Mouse (Mus musculus): ENCODE measurements around the gene Eid3.

The Eid3 gene

DNA sequence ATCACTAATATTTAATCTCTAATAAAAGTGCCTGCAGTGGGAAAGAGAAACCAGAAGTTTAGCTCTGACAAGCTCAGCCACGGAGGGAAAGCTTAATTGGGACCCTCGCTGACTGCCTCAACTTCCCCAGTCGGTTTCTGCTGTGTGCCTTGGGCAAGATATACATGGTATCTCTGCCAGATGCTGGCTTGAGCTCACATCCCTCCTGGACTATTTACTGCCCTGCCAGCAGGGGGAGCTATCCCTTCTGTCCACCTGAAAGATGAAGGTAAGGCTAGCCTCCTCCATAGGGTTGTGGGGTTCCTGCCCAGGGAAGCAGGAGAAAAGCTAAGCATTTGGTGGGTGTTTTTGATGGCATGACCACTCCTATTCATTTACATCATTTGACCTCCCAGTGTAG lies 43.8 kb downstream of the Eid3 start:
- peak; percentile 25 for DNase-seq (ENCODE audit: low read depth, low spot score)

DNA sequence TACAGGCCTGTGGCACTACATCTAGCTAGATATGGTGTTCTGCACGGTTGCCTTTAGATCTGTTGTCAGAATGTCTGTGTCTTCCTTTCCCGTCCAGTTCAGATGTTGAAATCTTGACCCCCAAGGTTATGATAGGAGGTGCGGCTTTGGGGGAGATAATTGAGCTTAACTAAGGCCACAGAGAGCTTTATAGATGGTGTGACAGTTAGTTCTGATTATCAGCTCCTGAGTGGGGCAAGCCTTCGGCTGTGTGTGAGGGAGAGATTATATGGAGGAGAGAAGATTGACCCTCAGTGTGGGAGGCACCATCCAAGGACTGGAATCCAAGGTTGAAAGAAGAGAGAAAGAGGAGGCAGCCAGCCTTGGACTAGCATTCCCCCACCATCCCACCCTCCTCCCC lies 46.8 kb downstream of the Eid3 start:
- DNase-seq (ENCODE audit: low read depth, low spot score) = no peak

DNA sequence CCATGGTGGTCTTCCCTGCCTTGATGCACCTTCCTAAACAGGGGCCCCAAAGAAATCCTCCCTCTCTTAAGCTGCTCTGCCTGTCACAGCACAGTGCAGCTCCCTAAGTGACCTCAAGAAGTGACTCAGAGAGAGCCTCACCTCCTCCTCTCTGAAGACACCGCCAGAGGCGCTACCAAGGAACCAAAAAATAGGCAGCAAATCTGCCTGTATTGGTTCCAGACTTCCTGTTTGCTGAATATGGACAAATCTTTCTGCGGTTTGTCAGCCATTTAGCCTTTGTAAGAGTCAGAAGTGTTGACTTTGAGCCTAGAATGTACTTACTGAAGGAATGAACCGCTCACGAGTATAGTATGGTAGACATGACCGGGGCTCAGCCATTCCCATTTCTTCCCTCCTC lies 47.3 kb downstream of the Eid3 start:
- peak; percentile 87 for DNase-seq (ENCODE audit: low read depth, low spot score)

All from 3T3-L1 (cell line).